Mouse (Mus musculus): ENCODE measurements around the gene Tlcd2. TPM values are rescaled to one million over a fixed set of nuclear protein-coding genes. Genes with fewer than 3 reads are reported as not detected.

The Tlcd2 gene
- total RNA-seq, 4 experiments from 2014 or later, result 0.43 to 0.45 (median 0.45) TPM; not detected in 1

- no peak for DNase-seq (ENCODE audit: low spot score in 2 of 2)
Observed at GRCm38 (mm10) chr11:75515186-75515585, 53.7 kb downstream of the Tlcd2 start.

- DNase-seq (ENCODE audit: low spot score in 2 of 2), result no peak
Observed at GRCm38 (mm10) chr11:75519834-75520633, 58.5 kb downstream of the Tlcd2 start.

Small RNAs within 50 kb of the gene (microRNA-seq; reads per million reads assigned to microRNA genes)
- gene Mir22, result 2,466 to 13,319 reads per million in 2 experiments

Other genes starting within 250 kb of the Tlcd2 start
- 10 to 100 TPM; 61.7 to 67.5 (median 66.1) TPM for gene Rpa1, start 113.4 kb upstream of the Tlcd2 start, total RNA-seq (2022)
- 10 to 100 TPM; 15.0 to 23.6 (median 19.6) TPM for gene Smyd4, start 113.3 kb upstream of the Tlcd2 start, total RNA-seq (2022)
- gene Serpinf1, start 39.0 kb upstream of the Tlcd2 start, total RNA-seq (2022), result 10 to 100 TPM in 3 of 4 experiments, 1 to 10 TPM in 1; 9.7 to 16.0 (median 11.5) TPM
- gene Serpinf2, start 22.1 kb upstream of the Tlcd2 start, total RNA-seq (2022), result 1 to 10 TPM in 2 of 4 experiments, under 1 TPM in 2; 0.45 to 4.0 (median 1.8) TPM
- 10 to 100 TPM; 23.5 to 25.3 (median 24.3) TPM for gene Wdr81, start 7.0 kb upstream of the Tlcd2 start, total RNA-seq (2022)
- gene Prpf8, start 25.1 kb downstream of the Tlcd2 start, total RNA-seq (2022), result 100 to 1,000 TPM; 129 to 140 (median 135) TPM
- gene Rilp, start 48.4 kb downstream of the Tlcd2 start, total RNA-seq (2022), result 1 to 10 TPM; 1.1 to 2.3 (median 1.6) TPM
- gene Scarf1, start 51.8 kb downstream of the Tlcd2 start, total RNA-seq (2022), result 1 to 10 TPM; 1.1 to 1.6 (median 1.4) TPM
- 10 to 100 TPM; 42.6 to 55.5 (median 52.7) TPM for gene Slc43a2, start 70.0 kb downstream of the Tlcd2 start, total RNA-seq (2022)
- gene Pitpna, start 126.4 kb downstream of the Tlcd2 start, total RNA-seq (2022), result 100 to 1,000 TPM; 264 to 282 (median 275) TPM
- gene Inpp5k, start 169.3 kb downstream of the Tlcd2 start, total RNA-seq (2022), result 10 to 100 TPM; 45.1 to 54.5 (median 50.2) TPM
- 10 to 100 TPM; 17.0 to 24.3 (median 20.5) TPM for gene Myo1c, start 188.8 kb downstream of the Tlcd2 start, total RNA-seq (2022)
- gene Crk, start 217.5 kb downstream of the Tlcd2 start, total RNA-seq (2022), result 100 to 1,000 TPM; 111 to 128 (median 120) TPM

Data from layer of hippocampus, adult 8-10 months (tissue).